Mouse (Mus musculus): ENCODE data around the gene Polg2.
"Not testable (repeated sequence)": the region's sequence is repeated elsewhere in the genome, so short reads cannot be mapped to it uniquely, and the experiment has no call there.

The Polg2 gene

DNA sequence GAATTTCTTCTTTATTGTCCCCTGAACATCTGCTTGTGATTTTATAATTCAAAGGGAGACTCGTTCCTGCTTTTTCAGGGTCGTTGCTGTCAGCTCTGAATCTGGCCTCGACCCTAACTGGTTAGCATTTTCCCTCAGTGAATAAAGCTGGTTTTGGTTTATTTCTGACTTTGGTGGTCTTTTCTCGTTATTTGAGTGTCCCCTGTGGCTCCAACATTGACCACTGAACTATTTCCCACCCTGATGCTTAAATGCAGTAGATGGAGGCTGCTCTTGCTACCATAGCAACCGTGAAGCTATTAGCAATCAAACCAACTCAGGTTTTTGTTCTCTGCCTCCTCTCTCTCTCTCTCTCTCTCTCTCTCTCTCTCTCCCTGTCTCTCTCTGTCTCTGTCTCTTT, 51.4 kb downstream of the Polg2 start:
- DNase-seq (ENCODE audit: extremely low read depth, low read depth): no peak

DNA sequence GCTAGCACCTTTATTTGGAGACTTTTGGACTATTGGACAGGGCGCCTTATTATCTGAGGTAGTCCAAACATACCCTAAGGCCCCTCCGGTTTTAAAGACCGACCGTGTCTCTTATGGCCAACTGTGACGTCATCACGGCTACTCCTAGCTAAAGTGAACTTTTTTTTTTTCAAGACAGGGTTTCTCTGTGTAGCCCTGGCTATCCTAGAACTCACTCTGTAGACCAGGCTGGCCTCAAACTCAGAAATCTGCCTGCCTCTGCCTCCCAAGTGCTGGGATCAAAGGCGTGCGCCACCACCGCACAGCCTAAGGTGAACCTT, 54.5 kb downstream of the Polg2 start:
- not testable (repeated sequence) for DNase-seq (ENCODE audit: extremely low read depth, low read depth)

- DNase-seq (ENCODE audit: extremely low read depth, low read depth): no peak
Observed at GRCm38 (mm10) chr11:106724176-106724915, 55.0 kb downstream of the Polg2 start.

DNA sequence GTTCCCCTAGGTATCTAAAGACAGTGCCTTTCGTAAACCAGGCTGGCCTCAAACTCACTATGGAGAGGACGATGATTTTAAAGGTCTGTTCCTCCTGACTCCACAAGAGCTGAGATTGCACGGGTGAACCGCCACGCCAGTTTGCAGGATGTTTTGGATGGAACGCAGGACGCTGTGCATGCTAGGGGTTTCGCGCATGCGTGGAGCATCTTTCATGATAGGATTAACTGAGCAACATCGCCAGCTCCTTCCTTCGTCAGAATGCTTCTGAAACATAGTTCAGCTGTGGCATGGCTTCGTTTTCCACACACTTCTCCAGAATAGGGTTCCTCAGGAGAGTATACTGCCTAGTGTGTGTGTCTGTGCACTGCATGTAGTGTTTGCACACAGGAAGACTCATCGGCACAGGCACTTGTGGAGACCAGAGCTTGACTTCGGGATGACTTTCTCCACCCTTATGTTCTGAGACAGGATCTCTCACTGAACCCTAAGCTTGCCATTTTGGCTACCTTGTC, 55.7 kb downstream of the Polg2 start:
- DNase-seq (ENCODE audit: extremely low read depth, low read depth): no peak

DNA sequence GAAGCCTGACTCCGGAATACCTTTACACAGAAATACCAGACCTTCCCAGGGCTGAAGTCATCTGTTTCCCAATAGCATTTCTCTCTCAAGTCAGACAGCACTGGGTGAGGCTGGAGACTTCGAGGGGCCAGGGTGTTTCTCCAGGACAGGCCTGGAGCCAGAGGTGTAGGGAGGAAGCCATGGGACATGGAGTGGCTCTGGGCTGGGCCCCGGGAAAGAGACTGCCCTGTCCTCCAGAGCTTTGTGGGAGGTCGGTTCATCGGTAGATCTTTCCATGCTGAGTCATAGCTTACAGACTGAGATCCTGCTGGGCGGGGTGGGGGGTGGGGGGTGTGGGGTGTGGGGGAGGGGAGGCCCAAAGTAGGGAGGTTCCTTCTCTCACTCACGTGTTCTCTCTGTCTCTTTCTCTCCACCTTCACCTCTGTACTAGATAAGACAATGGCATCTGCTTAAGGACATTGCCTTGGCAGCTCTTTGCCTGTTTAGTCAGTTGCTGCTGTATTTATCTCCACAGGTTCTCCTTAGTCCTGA, 56.4 kb downstream of the Polg2 start:
- DNase-seq (ENCODE audit: extremely low read depth, low read depth): no peak

- DNase-seq (ENCODE audit: extremely low read depth, low read depth): no peak
Observed at GRCm38 (mm10) chr11:106720379-106720778, 59.0 kb downstream of the Polg2 start.
